Mouse (Mus musculus) gastrocnemius, postnatal 10 days (tissue): ENCODE data around the gene Sez6l2. TPM values are rescaled to one million over a fixed set of nuclear protein-coding genes. Genes with fewer than 3 reads are reported as not detected.
A peak's percentile ranks its signal among the peaks of the same experiment; 100 is the strongest.

Experiments used
- DNase-seq: peaks from one replicate; pipeline ENCODE4 v3.0.0; 2021; ENCODE audit warnings: mixed read lengths
- total RNA-seq, 2 experiments: library from RNA; stranded (reverse); gene quantifications; 2 replicates each; pipeline ENCODE4 v1.2.3; 2021

The Sez6l2 gene
- total RNA-seq, 2 experiments from 2014 or later = 5.9 to 10.5 TPM

GRCm38 (mm10) chr7:126959780-126960179 lies 9.4 kb downstream of the Sez6l2 start:
- no peak for DNase-seq

- no peak for DNase-seq
Observed at GRCm38 (mm10) chr7:126961095-126961494, 10.7 kb downstream of the Sez6l2 start.

- DNase-seq = no peak
Observed at GRCm38 (mm10) chr7:126961965-126962364, 11.6 kb downstream of the Sez6l2 start.

- no peak for DNase-seq
Observed at GRCm38 (mm10) chr7:126963548-126964286, 13.4 kb downstream of the Sez6l2 start.

GRCm38 (mm10) chr7:126965568-126965967 lies 15.2 kb downstream of the Sez6l2 start:
- DNase-seq = no peak

GRCm38 (mm10) chr7:126967361-126967760 lies 17.0 kb downstream of the Sez6l2 start:
- no peak for DNase-seq

- DNase-seq = no peak
Observed at GRCm38 (mm10) chr7:126975493-126975892, 25.1 kb downstream of the Sez6l2 start.

GRCm38 (mm10) chr7:126975893-126975949 lies 25.4 kb downstream of the Sez6l2 start, which contains the start of gene Cdipt:
TSS of gene Cdipt (plus strand) at chr7:126975914.
- no peak for DNase-seq

- DNase-seq = peak; percentile 98
Observed at GRCm38 (mm10) chr7:126975950-126976866, 25.8 kb downstream of the Sez6l2 start, which contains the start of gene Cdiptos. TSS of gene Cdiptos (minus strand) at chr7:126976098.

GRCm38 (mm10) chr7:126976878-126977459 lies 26.6 kb downstream of the Sez6l2 start:
- no peak for DNase-seq

- no peak for DNase-seq
Observed at GRCm38 (mm10) chr7:126978841-126979240, 28.5 kb downstream of the Sez6l2 start.

GRCm38 (mm10) chr7:126981601-126982000 lies 31.2 kb downstream of the Sez6l2 start:
- no peak for DNase-seq

GRCm38 (mm10) chr7:126982054-126982453 lies 31.7 kb downstream of the Sez6l2 start:
- no peak for DNase-seq

GRCm38 (mm10) chr7:126983113-126983512 lies 32.8 kb downstream of the Sez6l2 start:
- no peak for DNase-seq

GRCm38 (mm10) chr7:126984667-126985444 lies 34.5 kb downstream of the Sez6l2 start:
- DNase-seq = no peak

- DNase-seq = peak; percentile 48
Observed at GRCm38 (mm10) chr7:126986319-126986718, 36.0 kb downstream of the Sez6l2 start.

- no peak for DNase-seq
Observed at GRCm38 (mm10) chr7:126988816-126989215, 38.5 kb downstream of the Sez6l2 start.

- DNase-seq = no peak
Observed at GRCm38 (mm10) chr7:126996449-126996848, 46.1 kb downstream of the Sez6l2 start.

GRCm38 (mm10) chr7:126999568-126999967 lies 49.2 kb downstream of the Sez6l2 start:
- DNase-seq = no peak

GRCm38 (mm10) chr7:127003620-127004019 lies 53.3 kb downstream of the Sez6l2 start:
- DNase-seq = no peak

GRCm38 (mm10) chr7:127004122-127004875 lies 53.9 kb downstream of the Sez6l2 start:
- no peak for DNase-seq
